Comparison of ENCODE assay signal across 23 mouse cellular contexts in the genomic region with DNA sequence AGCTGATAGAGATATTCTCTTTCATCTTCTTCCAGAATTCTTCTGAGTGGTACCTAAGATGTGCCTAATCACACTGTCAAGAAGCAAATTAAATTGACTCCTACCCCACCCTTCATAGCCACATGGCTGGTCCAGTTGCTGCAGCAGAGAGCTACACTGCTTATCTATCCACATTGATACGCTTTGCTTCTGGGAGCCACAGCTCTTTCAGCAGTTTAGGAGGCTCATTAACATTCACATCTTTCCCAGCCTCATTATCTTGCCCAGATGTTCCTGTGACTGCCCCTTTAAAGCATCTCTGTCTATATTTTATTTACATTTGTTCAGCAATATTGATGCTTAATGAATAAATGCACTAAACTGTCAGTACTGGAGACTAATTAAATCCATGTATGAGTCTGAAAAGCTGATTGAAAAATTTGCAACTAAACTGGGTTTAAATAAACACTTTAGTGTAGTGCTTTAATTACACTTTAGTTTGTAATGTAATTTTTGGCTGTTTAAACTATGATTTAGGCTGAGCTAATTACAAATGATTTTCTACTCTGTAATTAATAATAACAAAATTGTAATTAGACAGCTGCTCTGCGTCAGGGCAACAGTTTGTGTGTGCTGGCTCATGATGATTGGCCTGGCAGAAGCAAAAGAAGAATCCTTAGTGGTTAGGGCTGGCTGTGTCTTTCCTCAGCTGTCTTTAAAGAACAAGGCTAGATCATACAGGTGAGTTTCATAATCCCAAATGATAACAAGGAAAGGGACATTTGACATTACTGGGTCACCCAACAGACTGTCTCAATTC.
DNase-seq lines count a peak whose midpoint lies in the region; ATAC-seq lines count a peak whose summit lies in the region.
"Had no signal": no experiment of that assay in that cellular context is flagged by ENCODE, and none has a peak within 500 bp of the region (broad histone marks: within the 10 kb centered on the region; RNA-seq: fewer than 3 reads in every experiment).

No protein-coding gene starts in this region.

- WGBS in forebrain, embryonic 11.5 days, result 58% methylated on average over 2 of the region's 2 CpGs
- WGBS in forebrain, embryonic 10.5 days, result 70% methylated on average over 2 of the region's 2 CpGs
- WGBS in neural tube, embryonic 13.5 days, result 42% methylated on average over 2 of the region's 2 CpGs
- WGBS in midbrain, embryonic 15.5 days, result 55% methylated on average over 2 of the region's 2 CpGs

- DNase-seq in forebrain, embryonic 11.5 days (ENCODE audit: low spot score), result no peak
- DNase-seq in forebrain, embryonic 10.5 days (ENCODE audit: extremely low spot score, low spot score), result no peak
- no peak for DNase-seq in neural tube, embryonic 10.5 days (ENCODE audit: extremely low spot score, low spot score)
- DNase-seq in retina, postnatal 1 day, result peak; percentile 17
- no peak for DNase-seq in layer of hippocampus, adult 11-12 months (ENCODE audit: low spot score)
- DNase-seq in right cerebral cortex, postnatal 14 days, result no peak
- DNase-seq: adrenal gland, postnatal 10 days; cerebellum, adult 9-10 months; gastrocnemius, postnatal 10 days; heart, adult 2 months; heart, postnatal 14 days; kidney, adult 11 months; kidney, postnatal 36 days; lung, embryonic 14.5 days; right cerebral cortex, postnatal 25 days; thymus, postnatal 36 days had no signal

- 0 out of 2 replicates have a peak, but pooled peaks have one; percentile 18 for ATAC-seq in forebrain, embryonic 11.5 days (replicated peaks; ENCODE audit: low FRiP score)
- peak; percentile 74 for ATAC-seq in neural tube, embryonic 13.5 days (ENCODE audit: low read depth)
- ATAC-seq in midbrain, embryonic 15.5 days (replicated peaks), result peak; percentile 60
- ATAC-seq: activated CD4-positive, CD25-positive, alpha-beta regulatory T cell, adult 4 months had no signal

- no peaks in the 10 kb centered on the region for H3K4me1 ChIP-seq in forebrain, embryonic 11.5 days (replicated peaks; ENCODE audit: control insufficient read depth, insufficient read depth, low read length)
- peaks cover 8% of the 10 kb centered on the region; the same call in 1 of the 2 replicates for H3K4me1 ChIP-seq in forebrain, embryonic 10.5 days
- peaks cover 5% of the 10 kb centered on the region; the same call in 1 of the 2 replicates for H3K4me1 ChIP-seq in neural tube, embryonic 13.5 days (replicated peaks)
- H3K4me1 ChIP-seq in midbrain, embryonic 15.5 days, result 0 out of 2 replicates have a peak, but pooled peaks cover 4% of the 10 kb centered on the region
- H3K4me1 ChIP-seq: heart, embryonic 13.5 days; kidney, embryonic 15.5 days; limb, embryonic 15.5 days had no signal

- H3K36me3 ChIP-seq in forebrain, embryonic 11.5 days (ENCODE audit: control insufficient read depth, insufficient read depth, low read length), result no peaks in the 10 kb centered on the region
- no peaks in the 10 kb centered on the region for H3K36me3 ChIP-seq in forebrain, embryonic 10.5 days (replicated peaks)
- H3K36me3 ChIP-seq in neural tube, embryonic 13.5 days, result no peaks in the 10 kb centered on the region
- H3K36me3 ChIP-seq in midbrain, embryonic 15.5 days (replicated peaks), result no peaks in the 10 kb centered on the region
- H3K36me3 ChIP-seq: heart, embryonic 13.5 days; kidney, embryonic 15.5 days; limb, embryonic 15.5 days had no signal

- no peaks in the 10 kb centered on the region for H3K27me3 ChIP-seq in forebrain, embryonic 11.5 days (ENCODE audit: control insufficient read depth, insufficient read depth, low read length)
- H3K27me3 ChIP-seq in forebrain, embryonic 10.5 days (ENCODE audit: poor library complexity, severe bottlenecking), result no peaks in the 10 kb centered on the region
- H3K27me3 ChIP-seq in neural tube, embryonic 13.5 days, result no peaks in the 10 kb centered on the region
- no peaks in the 10 kb centered on the region for H3K27me3 ChIP-seq in midbrain, embryonic 15.5 days (replicated peaks)
- H3K27me3 ChIP-seq: heart, embryonic 13.5 days; kidney, embryonic 15.5 days; limb, embryonic 15.5 days had no signal

- no peak overlapping the region for H3K27ac ChIP-seq in forebrain, embryonic 11.5 days (ENCODE audit: low read depth, low read length)
- H3K27ac ChIP-seq in forebrain, embryonic 10.5 days, result no peak overlapping the region
- no peak overlapping the region for H3K27ac ChIP-seq in neural tube, embryonic 13.5 days (replicated peaks)
- H3K27ac ChIP-seq in midbrain, embryonic 15.5 days, result no peak overlapping the region
- H3K27ac ChIP-seq: heart, adult 2 months; heart, embryonic 13.5 days; kidney, embryonic 15.5 days; limb, embryonic 15.5 days; liver, embryonic 14.5 days had no signal

- no peak overlapping the region for H3K4me3 ChIP-seq in forebrain, embryonic 11.5 days (ENCODE audit: low read depth, low read length)
- no peak overlapping the region for H3K4me3 ChIP-seq in forebrain, embryonic 10.5 days
- no peak overlapping the region for H3K4me3 ChIP-seq in neural tube, embryonic 13.5 days
- H3K4me3 ChIP-seq in midbrain, embryonic 15.5 days, result no peak overlapping the region
- H3K4me3 ChIP-seq: heart, adult 2 months; heart, embryonic 13.5 days; kidney, embryonic 15.5 days; limb, embryonic 15.5 days had no signal

- H3K9me3 ChIP-seq in forebrain, embryonic 11.5 days (ENCODE audit: control insufficient read depth, low read length), result no peaks in the 10 kb centered on the region
- peaks cover 3% of the 10 kb centered on the region; the same call in 1 of the 2 replicates for H3K9me3 ChIP-seq in forebrain, embryonic 10.5 days
- no peaks in the 10 kb centered on the region for H3K9me3 ChIP-seq in neural tube, embryonic 13.5 days
- H3K9me3 ChIP-seq in midbrain, embryonic 15.5 days, result no peaks in the 10 kb centered on the region
- H3K9me3 ChIP-seq: heart, embryonic 13.5 days; kidney, embryonic 15.5 days; limb, embryonic 15.5 days had no signal

- H3K4me2 ChIP-seq in forebrain, embryonic 11.5 days (ENCODE audit: low read depth, low read length, severe bottlenecking), result no peak overlapping the region
- H3K4me2 ChIP-seq in neural tube, embryonic 13.5 days, result no peak overlapping the region
- no peak overlapping the region for H3K4me2 ChIP-seq in midbrain, embryonic 15.5 days
- H3K4me2 ChIP-seq: heart, embryonic 13.5 days; kidney, embryonic 15.5 days; limb, embryonic 15.5 days; lung, embryonic 14.5 days had no signal

- no peak overlapping the region for H3K9ac ChIP-seq in forebrain, embryonic 11.5 days (ENCODE audit: low read length)
- H3K9ac ChIP-seq in neural tube, embryonic 13.5 days, result no peak overlapping the region
- no peak overlapping the region for H3K9ac ChIP-seq in midbrain, embryonic 15.5 days
- H3K9ac ChIP-seq: heart, embryonic 13.5 days; kidney, embryonic 15.5 days; limb, embryonic 15.5 days; liver, embryonic 14.5 days; lung, embryonic 14.5 days had no signal

Comparison
In these comparisons a context has a peak if more than half of its experiments do, and no peak if none do; other contexts are left out.
1. ATAC-seq: peak in every context shown above with its lines; median percentile 74 in neural tube, embryonic 13.5 days; 60 in midbrain, embryonic 15.5 days; 18 in forebrain, embryonic 11.5 days.